8 mouse cellular contexts compared by ENCODE assay signal in genomic region chr1:93071487-93071971, GRCm38 (mm10). TPM values are rescaled to one million over a fixed set of nuclear protein-coding genes. Genes with fewer than 3 reads are reported as not detected.
A peak's percentile ranks its signal among the peaks of the same experiment; 100 is the strongest.
DNase-seq lines count a peak whose midpoint lies in the region; ATAC-seq and TF ChIP-seq lines count a peak whose summit lies in the region.

No protein-coding gene starts in this region.

- no peak overlapping the region for H3K27ac ChIP-seq in midbrain, embryonic 16.5 days (ENCODE audit: low read length)
- H3K27ac ChIP-seq in midbrain, embryonic 11.5 days (ENCODE audit: low read depth, low read length) = no peak overlapping the region
- no peak overlapping the region for H3K27ac ChIP-seq in kidney, adult 2 months (ENCODE audit: insufficient read depth, low read depth, low read length)

- no peak for TF ChIP-seq CTCF in lung, adult 2 months (IDR thresholded peaks at IDR 0.05; ENCODE audit: insufficient read depth, low read length)
- TF ChIP-seq CTCF in kidney, adult 2 months (conservative IDR thresholded peaks at IDR 0.05; ENCODE audit: insufficient read depth, insufficient read length, low read depth, low read length) = no peak

- H3K27me3 ChIP-seq in midbrain, embryonic 16.5 days (ENCODE audit: control insufficient read depth, insufficient read depth, low read depth, low read length) = no peaks in the 10 kb centered on the region
- no peaks in the 10 kb centered on the region for H3K27me3 ChIP-seq in midbrain, embryonic 11.5 days (ENCODE audit: control insufficient read depth, insufficient read depth, low read length)
- no peaks in the 10 kb centered on the region for H3K27me3 ChIP-seq in kidney, adult 2 months (replicated peaks; ENCODE audit: control insufficient read depth, insufficient read depth, low read length)

- ATAC-seq in midbrain, embryonic 16.5 days = 0 out of 2 replicates have a peak, but pooled peaks have one; percentile 16
- ATAC-seq in midbrain, embryonic 11.5 days (ENCODE audit: low FRiP score) = no peak

- H3K4me3 ChIP-seq in midbrain, embryonic 16.5 days (ENCODE audit: low read depth, low read length) = no peak overlapping the region
- H3K4me3 ChIP-seq in midbrain, embryonic 11.5 days (ENCODE audit: low read depth, low read length) = no peak overlapping the region
- H3K4me3 ChIP-seq in lung, adult 2 months (replicated peaks; ENCODE audit: extremely low read depth, low read depth, low read length) = no peak overlapping the region
- H3K4me3 ChIP-seq in kidney, adult 2 months (ENCODE audit: insufficient read depth, low read depth, low read length) = no peak overlapping the region

- WGBS in midbrain, embryonic 16.5 days = 78% methylated on average over 18 of the region's 18 CpGs
- 87% methylated on average over 18 of the region's 18 CpGs for WGBS in midbrain, embryonic 11.5 days
- WGBS in lung, adult 2 months = 59% methylated on average over 18 of the region's 18 CpGs
- WGBS in kidney, adult 2 months = 47% methylated on average over 18 of the region's 18 CpGs

- H3K4me1 ChIP-seq in midbrain, embryonic 16.5 days (ENCODE audit: control insufficient read depth, insufficient read depth, low read length) = no peaks in the 10 kb centered on the region
- H3K4me1 ChIP-seq in midbrain, embryonic 11.5 days (ENCODE audit: control insufficient read depth, insufficient read depth, low read length) = no peaks in the 10 kb centered on the region
- no peaks in the 10 kb centered on the region for H3K4me1 ChIP-seq in lung, adult 2 months (ENCODE audit: control insufficient read depth, insufficient read depth, low read length)
- H3K4me1 ChIP-seq in kidney, adult 2 months (ENCODE audit: control insufficient read depth, insufficient read depth, low read length) = no peaks in the 10 kb centered on the region

- no peak overlapping the region for H3K4me2 ChIP-seq in midbrain, embryonic 16.5 days (ENCODE audit: low read length)
- H3K4me2 ChIP-seq in midbrain, embryonic 11.5 days = no peak overlapping the region

- DNase-seq in frontal cortex, postnatal 36 days (ENCODE audit: low spot score in 2 of 2) = peak; percentile 51 to 58
- no peak for DNase-seq in frontal cortex, postnatal 10 days (ENCODE audit: low spot score in 2 of 2)
- DNase-seq in midbrain, embryonic 11.5 days (ENCODE audit: low spot score, missing footprints) = no peak
- DNase-seq in lung, adult 2 months = peak; percentile 15
- DNase-seq in right cerebral cortex, postnatal 25 days = peak; percentile 43
- DNase-seq in yolk sac, embryonic 10.5 days (ENCODE audit: low spot score) = no peak
- no peak for DNase-seq in kidney, adult 2 months

- H3K9ac ChIP-seq in midbrain, embryonic 16.5 days (ENCODE audit: low read depth, low read length) = no peak overlapping the region
- no peak overlapping the region for H3K9ac ChIP-seq in midbrain, embryonic 11.5 days (ENCODE audit: low read length)

- no peaks in the 10 kb centered on the region for H3K9me3 ChIP-seq in midbrain, embryonic 16.5 days (replicated peaks; ENCODE audit: control insufficient read depth, low read length, poor library complexity, severe bottlenecking)
- H3K9me3 ChIP-seq in midbrain, embryonic 11.5 days (ENCODE audit: control insufficient read depth, low read length) = no peaks in the 10 kb centered on the region

- no peak for TF ChIP-seq POLR2A in lung, adult 2 months (IDR thresholded peaks at IDR 0.05; ENCODE audit: borderline replicate concordance, extremely low read depth, low read depth, low read length)
- no peak for TF ChIP-seq POLR2A in kidney, adult 2 months (IDR thresholded peaks at IDR 0.05; ENCODE audit: low read depth, low read length)

- H3K36me3 ChIP-seq in midbrain, embryonic 16.5 days (ENCODE audit: control insufficient read depth, insufficient read depth, low read length) = peaks cover 70% of the 10 kb centered on the region
- H3K36me3 ChIP-seq in midbrain, embryonic 11.5 days (ENCODE audit: control insufficient read depth, insufficient read depth, low read length) = peaks cover 21% of the 10 kb centered on the region
- no peaks in the 10 kb centered on the region for H3K36me3 ChIP-seq in kidney, adult 2 months (ENCODE audit: control insufficient read depth, insufficient read depth, low read length)

RNA-seq across cellular contexts. Expression of gene Kif1a, which starts 30.2 kb away (rescaled TPM):
- polyA plus RNA-seq in midbrain, embryonic 16.5 days (2015; fragmentation: Nextera tagmentation; extraction: Ambion mirVana) = 514 and 519 TPM in 2 replicates
- polyA plus RNA-seq in midbrain, embryonic 11.5 days (2014; fragmentation: Nextera tagmentation; extraction: Ambion mirVana) = 51.0 and 59.6 TPM in 2 replicates
- polyA plus RNA-seq in lung, adult 2 months (2012; rRNA removed) = 2.0 and 2.7 TPM in 2 replicates
- polyA plus RNA-seq in kidney, adult 2 months (2012; rRNA removed) = 1.3 and 1.4 TPM in 2 replicates

Comparison
In these comparisons a context has a peak if more than half of its experiments do, and no peak if none do; other contexts are left out.
1. DNase-seq: peak in frontal cortex, postnatal 36 days (2 of 2), lung, adult 2 months (single experiment) and right cerebral cortex, postnatal 25 days (single experiment); none in frontal cortex, postnatal 10 days (0 of 2), midbrain, embryonic 11.5 days (single experiment), yolk sac, embryonic 10.5 days (single experiment) and kidney, adult 2 months (single experiment).
2. RNA of gene Kif1a, which starts 30.2 kb away (polyA plus RNA-seq): 514 to 519 TPM in midbrain, embryonic 16.5 days and 51.0 to 59.6 TPM in midbrain, embryonic 11.5 days; 2.0 to 2.7 TPM in lung, adult 2 months and 1.3 to 1.4 TPM in kidney, adult 2 months; every median in the first group is over 10 times any median in the second.